Mouse (Mus musculus) heart, embryonic 11.5 days (tissue): ENCODE data around the gene Efcab1. TPM values are rescaled to one million over a fixed set of nuclear protein-coding genes. Genes with fewer than 3 reads are reported as not detected.
"Not testable (repeated sequence)": the region's sequence is repeated elsewhere in the genome, so short reads cannot be mapped to it uniquely, and the experiment has no call there.

Source experiments
- ATAC-seq: fragments of 200-750 bp; cut with Nextera tagmentation; replicated peaks from 2 replicates; pipeline ENCODE4 v1.8.0; 2017; ENCODE audit warnings: moderate library complexity; ENCODE audit not compliant: insufficient number of reproducible peaks, low FRiP score, low TSS enrichment
- H3K27ac ChIP-seq: fragments of 300-500 bp; sonication (generic); 2 replicates; pipeline ENCODE4 v1.5.1; 2014; ENCODE audit warnings: mild to moderate bottlenecking, low read depth, low read length
- H3K27me3 ChIP-seq: fragments of 300-500 bp; sonication (generic); 2 replicates; pipeline ENCODE4 v1.6.1; 2014; ENCODE audit warnings: mild to moderate bottlenecking, low read length, mixed read lengths; ENCODE audit not compliant: control insufficient read depth, insufficient read depth
- H3K36me3 ChIP-seq: fragments of 300-500 bp; sonication (generic); 2 replicates; pipeline ENCODE4 v1.6.1; 2014; ENCODE audit warnings: mild to moderate bottlenecking, low read length, moderate library complexity, mixed read lengths; ENCODE audit not compliant: control insufficient read depth, insufficient read depth
- H3K4me1 ChIP-seq: fragments of 300-500 bp; sonication (generic); 2 replicates; pipeline ENCODE4 v1.6.1; 2014; ENCODE audit warnings: low read length; ENCODE audit not compliant: control insufficient read depth, insufficient read depth
- H3K4me2 ChIP-seq: fragments of 300-500 bp; sonication (generic); 2 replicates; pipeline ENCODE4 v1.6.1; 2014; ENCODE audit warnings: mild to moderate bottlenecking, moderate library complexity
- H3K4me3 ChIP-seq: fragments of 300-500 bp; sonication (generic); 2 replicates; pipeline ENCODE4 v1.5.1; 2014; ENCODE audit warnings: low read depth, low read length
- H3K9ac ChIP-seq: fragments of 300-500 bp; sonication (generic); 2 replicates; pipeline ENCODE4 v1.6.1; 2014; ENCODE audit warnings: mild to moderate bottlenecking, low read depth, low read length, moderate library complexity
- H3K9me3 ChIP-seq: fragments of 300-500 bp; sonication (generic); replicated peaks from 2 replicates; pipeline ENCODE4 v1.6.1; 2016; ENCODE audit warnings: low read length; ENCODE audit not compliant: control insufficient read depth
- WGBS: fragments of 180-500 bp; shearing (Covaris S2); extraction: QIAGEN DNeasy Blood & Tissue Kit; methylation state at CpG from one replicate; pipeline ENCODE4 v1.1.7; 2014; ENCODE audit not compliant: insufficient replicate concordance; 5-methylcytosine and 5-hydroxymethylcytosine counted together
- polyA plus RNA-seq: library from polyadenylated mRNA; unstranded; fragments of >200 nt; fragmentation: Nextera tagmentation; extraction: Ambion mirVana; gene quantifications from 2 replicates; pipeline ENCODE4 v1.2.1, GENCODE M21; 2014

Gene Efcab1
- polyA plus RNA-seq, result 3.6 and 5.2 TPM in 2 replicates

DNA sequence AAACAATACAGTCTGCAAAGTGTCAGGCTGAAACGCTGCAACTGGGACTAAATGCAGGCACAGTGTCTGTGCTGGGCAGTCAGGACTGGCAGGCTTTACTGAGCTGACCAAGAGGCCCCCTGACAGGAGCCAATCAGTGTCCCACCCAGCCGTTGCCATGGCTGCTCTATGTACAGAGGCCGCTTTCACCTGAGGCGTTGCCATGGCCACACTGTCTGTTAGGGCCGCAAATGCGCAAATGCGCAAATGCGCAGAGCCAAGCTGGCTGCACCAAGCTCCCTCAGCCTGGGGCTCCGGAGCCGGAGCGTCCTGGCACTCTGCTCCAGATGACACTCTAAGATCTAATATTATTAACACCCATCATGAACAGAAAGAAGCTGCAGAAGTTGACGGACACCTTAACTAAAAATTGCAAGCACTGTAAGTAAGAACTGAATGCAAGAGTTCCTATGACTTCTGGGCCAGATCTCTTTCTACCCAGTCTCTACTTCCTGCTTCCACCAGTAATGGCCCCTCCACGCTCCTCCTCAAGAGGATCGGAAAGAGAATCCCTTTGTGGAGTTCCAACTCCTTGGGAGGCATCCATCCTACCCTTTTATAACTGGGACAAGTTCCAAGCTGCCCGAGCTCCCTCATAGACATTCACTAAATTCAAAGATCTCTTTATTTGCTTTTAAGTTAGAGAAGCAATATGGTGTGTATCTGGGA, at the start of gene Efcab1:
Gene Efcab1 (plus strand): TSS at position 214 of the 708 bp plus-strand sequence.
- H3K4me3 ChIP-seq, result peak within 1 kb of the TSS; percentile 26
- H3K27ac ChIP-seq, result no peak within 1 kb of the TSS
- 21% methylated on average over 15 of the region's 15 CpGs for whole genome bisulfite sequencing
- peak within 1 kb of the TSS; percentile 61 for H3K4me2 ChIP-seq
- H3K36me3 ChIP-seq, result no peaks in the 10 kb centered on the region
- no peaks in the 10 kb centered on the region for H3K27me3 ChIP-seq
- peaks cover 5% of the 10 kb centered on the region; the same call in 1 of the 2 replicates for H3K4me1 ChIP-seq
- H3K9me3 ChIP-seq, result no peaks in the 10 kb centered on the region
- peak; percentile 86; the same call in 1 of the 2 replicates for ATAC-seq
- H3K9ac ChIP-seq, result no peak within 1 kb of the TSS

DNA sequence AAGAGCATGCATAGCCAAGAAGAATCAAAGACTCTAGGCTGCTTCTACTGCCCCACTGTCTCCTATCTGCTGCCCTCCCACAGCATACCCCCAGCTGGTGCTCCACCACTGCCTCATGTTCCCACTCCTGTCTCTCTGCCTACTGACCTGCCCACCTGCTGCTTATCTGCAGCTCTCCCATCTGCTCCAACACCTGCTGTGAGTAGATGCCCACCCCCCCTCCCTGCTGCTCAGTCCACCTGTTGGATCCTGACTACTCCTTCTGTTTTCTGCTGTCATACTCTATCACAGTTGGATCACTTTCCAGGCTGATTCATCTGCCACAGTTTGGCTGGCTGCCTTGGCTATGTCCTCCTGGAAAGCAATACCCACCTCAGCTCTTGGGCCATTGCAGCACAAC, 47.0 kb upstream of the Efcab1 start:
- H3K9ac ChIP-seq, result no peak overlapping the region
- H3K4me3 ChIP-seq, result no peak overlapping the region
- no peaks in the 10 kb centered on the region for H3K36me3 ChIP-seq
- no peak for ATAC-seq
- no peak overlapping the region for H3K4me2 ChIP-seq
- H3K4me1 ChIP-seq, result no peaks in the 10 kb centered on the region
- no peaks in the 10 kb centered on the region for H3K9me3 ChIP-seq
- no peaks in the 10 kb centered on the region for H3K27me3 ChIP-seq
- H3K27ac ChIP-seq, result no peak overlapping the region

DNA sequence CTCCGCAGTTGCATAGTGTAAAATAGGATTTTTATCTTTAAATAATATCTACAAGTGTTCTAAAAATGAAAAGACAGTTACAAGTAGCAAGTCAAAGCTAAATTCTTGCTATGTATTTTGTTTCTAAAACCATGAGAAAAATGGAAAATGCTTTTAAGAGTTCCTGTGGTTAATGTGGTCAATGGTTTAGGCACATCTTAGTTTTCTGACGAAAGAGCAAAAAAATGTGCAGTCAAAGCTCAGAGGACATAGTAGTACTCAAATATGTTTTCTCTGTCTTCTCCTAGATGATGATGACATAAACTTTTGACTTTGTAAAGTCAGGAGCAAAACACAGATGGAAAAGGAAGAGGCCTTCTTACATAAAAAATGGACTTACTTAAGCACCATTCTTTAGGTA, 21.5 kb upstream of the Efcab1 start:
- H3K4me3 ChIP-seq, result no peak overlapping the region
- H3K4me2 ChIP-seq, result no peak overlapping the region
- H3K27ac ChIP-seq, result no peak overlapping the region
- ATAC-seq, result no peak
- H3K9me3 ChIP-seq, result no peaks in the 10 kb centered on the region
- H3K36me3 ChIP-seq, result no peaks in the 10 kb centered on the region
- WGBS, result 77% methylated on average over 2 of the region's 2 CpGs
- H3K4me1 ChIP-seq, result no peaks in the 10 kb centered on the region
- no peaks in the 10 kb centered on the region for H3K27me3 ChIP-seq
- no peak overlapping the region for H3K9ac ChIP-seq

DNA sequence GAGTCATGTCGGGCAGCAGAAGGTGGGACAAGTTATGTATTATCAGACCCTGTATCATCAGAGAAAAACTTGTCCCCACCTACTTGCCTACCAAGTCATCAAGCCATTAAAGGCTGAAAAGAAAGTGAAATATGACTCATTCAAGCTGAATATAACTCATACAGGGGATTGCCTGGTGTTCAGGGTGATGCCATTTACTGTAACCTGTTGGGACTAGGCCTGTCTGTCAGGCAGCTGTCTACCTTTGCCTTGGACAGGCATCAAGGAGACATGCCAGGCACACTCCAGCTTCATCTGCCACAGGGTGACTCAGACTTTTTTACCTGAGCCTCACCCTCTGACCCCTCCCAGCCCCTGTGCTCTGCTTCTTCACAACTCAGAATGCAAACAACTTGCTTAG, 21.0 kb upstream of the Efcab1 start:
- WGBS, result 73% methylated on average over 1 of the region's 1 CpGs

DNA sequence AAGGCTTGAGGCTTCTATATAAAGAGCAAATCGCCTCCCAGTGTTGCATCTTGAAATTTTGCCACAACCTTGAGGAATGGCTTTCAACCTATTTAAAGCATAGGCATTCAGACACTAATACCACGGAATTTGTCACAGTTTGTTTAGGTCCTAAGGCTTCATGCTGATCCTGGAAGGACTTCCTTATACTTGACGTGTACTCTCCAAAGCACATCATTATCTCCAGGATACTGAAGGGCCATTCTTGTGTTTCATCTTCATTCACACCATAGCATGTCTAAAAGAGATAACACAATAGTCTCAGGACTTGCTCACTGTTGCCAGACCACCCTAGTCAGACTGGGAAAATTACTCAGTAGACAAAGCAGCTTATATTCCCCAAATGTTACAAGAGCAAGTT, 13.9 kb upstream of the Efcab1 start:
- Histone ChIP-seq H3K4me3 (no peak overlapping the region), H3K27me3 (no peaks in the 10 kb centered on the region), H3K4me2 (no peak overlapping the region), H3K9ac (no peak overlapping the region), H3K4me1 (no peaks in the 10 kb centered on the region; the same call in 1 of the 2 replicates), H3K36me3 (no peaks in the 10 kb centered on the region), H3K9me3 (no peaks in the 10 kb centered on the region), H3K27ac (no peak overlapping the region)
- no peak for ATAC-seq
- WGBS, result 63% methylated on average over 3 of the region's 3 CpGs

More for the DNA sequence above, 21.0 kb upstream of the Efcab1 start:
- ATAC-seq, result no peak
- H3K27me3 ChIP-seq, result no peaks in the 10 kb centered on the region
- H3K4me1 ChIP-seq, result no peaks in the 10 kb centered on the region
- no peaks in the 10 kb centered on the region for H3K9me3 ChIP-seq
- no peak overlapping the region for H3K4me3 ChIP-seq
- H3K9ac ChIP-seq, result no peak overlapping the region
- no peak overlapping the region for H3K27ac ChIP-seq
- no peaks in the 10 kb centered on the region for H3K36me3 ChIP-seq
- H3K4me2 ChIP-seq, result no peak overlapping the region

DNA sequence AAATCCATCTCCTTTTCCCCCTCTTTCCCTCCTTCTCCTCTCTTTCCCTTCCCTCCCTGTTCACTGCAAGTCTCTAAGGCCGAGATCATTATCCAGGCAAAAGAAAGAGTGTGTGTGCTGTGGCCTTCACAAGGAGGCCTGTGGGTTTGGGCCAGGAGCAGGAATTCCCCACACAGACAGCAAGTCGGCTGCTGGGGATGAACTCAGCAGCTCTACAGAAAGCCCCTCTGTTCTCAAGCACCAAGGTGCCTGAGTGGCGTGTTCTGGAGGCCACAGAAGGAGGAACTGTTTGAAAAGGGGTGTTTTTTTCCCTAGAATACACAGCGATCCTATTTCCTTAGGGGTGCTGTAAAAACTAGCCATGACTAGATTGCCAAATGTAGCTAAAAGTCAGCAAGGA, 12.5 kb upstream of the Efcab1 start:
- Histone ChIP-seq H3K36me3 (no peaks in the 10 kb centered on the region), H3K27me3 (no peaks in the 10 kb centered on the region), H3K9me3 (no peaks in the 10 kb centered on the region), H3K27ac (no peak overlapping the region), H3K4me1 (no peaks in the 10 kb centered on the region; the same call in 1 of the 2 replicates), H3K9ac (no peak overlapping the region), H3K4me2 (no peak overlapping the region), H3K4me3 (no peak overlapping the region)
- no peak for ATAC-seq
- 56% methylated on average over 4 of the region's 4 CpGs for WGBS

DNA sequence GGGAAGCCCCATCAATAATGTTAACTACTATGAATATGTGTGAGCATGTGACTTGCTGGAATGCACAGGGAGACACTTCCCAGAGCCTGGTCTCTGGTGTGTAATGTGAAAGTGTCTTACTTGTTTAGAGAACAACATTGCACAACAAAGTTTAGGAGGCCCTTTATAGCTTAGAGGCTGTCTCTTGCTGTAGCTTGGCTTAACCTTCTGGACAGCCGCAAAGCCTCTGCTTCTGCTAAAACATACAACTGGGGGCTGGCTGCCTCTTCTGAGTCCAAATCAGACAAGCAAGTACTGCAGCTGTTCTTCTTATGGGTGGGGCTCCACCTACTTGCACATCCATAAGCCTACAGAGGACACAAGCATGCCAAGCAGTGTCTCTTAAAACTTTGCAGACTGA, 11.7 kb upstream of the Efcab1 start:
- ATAC-seq, result no peak
- no peak overlapping the region for H3K27ac ChIP-seq
- no peak overlapping the region for H3K4me3 ChIP-seq
- no peaks in the 10 kb centered on the region for H3K36me3 ChIP-seq
- no peak overlapping the region for H3K9ac ChIP-seq
- H3K4me1 ChIP-seq, result no peaks in the 10 kb centered on the region; the same call in 1 of the 2 replicates
- WGBS, result 86% methylated on average over 1 of the region's 1 CpGs
- no peaks in the 10 kb centered on the region for H3K27me3 ChIP-seq
- no peaks in the 10 kb centered on the region for H3K9me3 ChIP-seq
- H3K4me2 ChIP-seq, result no peak overlapping the region

DNA sequence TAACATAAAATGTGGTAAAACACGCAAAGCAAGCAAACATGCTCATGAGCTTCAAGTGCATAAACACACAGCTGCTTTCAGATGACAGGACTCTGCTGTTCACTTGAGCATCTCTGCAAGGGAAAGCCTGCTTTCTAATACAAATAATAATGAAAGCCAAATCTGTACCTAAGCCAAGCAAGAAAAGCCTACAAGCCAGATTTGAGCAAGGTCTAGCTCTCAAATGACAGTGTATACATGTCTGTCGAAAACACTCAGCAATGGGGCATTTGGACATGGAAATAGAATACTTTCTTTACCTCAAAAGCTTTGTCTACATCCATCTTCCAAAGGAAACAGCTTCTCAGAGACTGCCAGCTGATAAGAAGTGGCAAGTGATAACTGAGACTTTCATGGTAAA, 10.9 kb upstream of the Efcab1 start:
- no peak overlapping the region for H3K4me2 ChIP-seq
- H3K9me3 ChIP-seq, result no peaks in the 10 kb centered on the region
- H3K9ac ChIP-seq, result no peak overlapping the region
- H3K27me3 ChIP-seq, result no peaks in the 10 kb centered on the region
- H3K4me3 ChIP-seq, result no peak overlapping the region
- no peak for ATAC-seq
- H3K27ac ChIP-seq, result no peak overlapping the region
- 53% methylated on average over 2 of the region's 2 CpGs for WGBS
- no peaks in the 10 kb centered on the region for H3K36me3 ChIP-seq
- H3K4me1 ChIP-seq, result no peaks in the 10 kb centered on the region; the same call in 1 of the 2 replicates

DNA sequence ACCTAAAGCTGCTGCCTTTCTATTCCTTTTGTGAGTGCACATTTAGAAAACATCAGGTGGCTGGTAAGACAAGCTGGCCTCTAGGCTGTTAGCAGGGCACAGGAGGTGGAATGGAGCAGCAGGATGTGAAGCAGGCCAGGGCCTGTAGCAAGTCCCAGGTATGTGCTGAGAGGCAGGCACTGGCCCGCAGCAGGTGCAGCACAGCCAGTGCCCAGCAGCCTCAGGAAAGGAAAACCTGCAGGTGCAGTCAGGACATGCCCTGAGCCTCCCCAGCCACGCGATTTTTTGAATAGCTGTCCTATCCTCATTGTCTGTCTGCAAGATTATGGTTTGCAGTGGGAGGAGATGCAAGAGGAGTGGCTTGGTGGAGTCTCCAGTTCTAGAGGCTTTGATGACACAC, 24.3 kb downstream of the Efcab1 start:
- not testable (repeated sequence) for H3K36me3 ChIP-seq, ATAC-seq, H3K27ac ChIP-seq, H3K27me3 ChIP-seq, H3K9ac ChIP-seq, H3K4me1 ChIP-seq, H3K4me2 ChIP-seq, H3K4me3 ChIP-seq, H3K9me3 ChIP-seq
- 58% methylated on average over 3 of the region's 3 CpGs for WGBS
